Mouse (Mus musculus): Measurements from ENCODE around the gene Cit. TPM values are rescaled to one million over a fixed set of nuclear protein-coding genes. Genes with fewer than 3 reads are reported as not detected.
A peak's percentile ranks its signal among the peaks of the same experiment; 100 is the strongest.

Gene Cit
- polyA plus RNA-seq, 1 experiment from 2014 or later = 17.7 TPM

GRCm38 (mm10) chr5:115954549-115954948 lies 109.5 kb downstream of the Cit start:
- Histone ChIP-seq H3K9ac (no peak overlapping the region), H3K4me1 (replicated peaks) (no peaks in the 10 kb centered on the region), H3K9me3 (no peaks in the 10 kb centered on the region), H3K4me2 (no peak overlapping the region), H3K27me3 (no peaks in the 10 kb centered on the region), H3K27ac (no peak overlapping the region), H3K4me3 (no peak overlapping the region), H3K36me3 (peaks cover 69% of the 10 kb centered on the region)
- 96% methylated on average over 14 of the region's 14 CpGs for WGBS
- no peak for ATAC-seq (ENCODE audit: low FRiP score)

GRCm38 (mm10) chr5:115955131-115955530 lies 110.1 kb downstream of the Cit start:
- 98% methylated on average over 14 of the region's 14 CpGs for WGBS
- Histone ChIP-seq H3K27ac (no peak overlapping the region), H3K9me3 (no peaks in the 10 kb centered on the region), H3K27me3 (no peaks in the 10 kb centered on the region), H3K36me3 (peaks cover 69% of the 10 kb centered on the region), H3K4me3 (no peak overlapping the region), H3K4me2 (no peak overlapping the region), H3K4me1 (replicated peaks) (no peaks in the 10 kb centered on the region), H3K9ac (no peak overlapping the region)
- no peak for ATAC-seq (ENCODE audit: low FRiP score)

DNA sequence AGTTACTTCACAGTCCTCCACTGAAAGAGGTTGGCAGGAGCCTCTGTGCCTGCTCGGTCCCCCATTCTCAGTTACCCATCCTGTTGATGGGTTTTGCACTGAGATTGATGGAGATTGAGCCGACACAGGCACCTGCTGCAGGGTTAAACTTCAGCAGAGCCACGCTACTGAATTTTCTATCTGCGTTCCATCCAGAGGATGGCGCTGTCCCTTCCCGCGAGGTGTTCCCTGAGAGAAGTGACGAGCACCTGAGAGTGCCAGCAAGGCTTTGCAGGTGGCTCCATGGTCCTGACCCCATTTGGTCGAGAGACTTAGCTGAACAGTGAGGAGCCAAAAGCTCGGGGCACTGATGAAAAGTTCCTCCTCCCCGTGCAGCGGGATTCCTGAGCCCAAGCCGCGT lies 111.0 kb downstream of the Cit start:
- ATAC-seq (ENCODE audit: low FRiP score) = no peak
- H3K36me3 ChIP-seq = peaks cover 63% of the 10 kb centered on the region
- no peak overlapping the region for H3K4me2 ChIP-seq
- 99% methylated on average over 14 of the region's 14 CpGs for WGBS
- no peak overlapping the region for H3K27ac ChIP-seq
- no peaks in the 10 kb centered on the region for H3K9me3 ChIP-seq
- H3K4me1 ChIP-seq (replicated peaks) = no peaks in the 10 kb centered on the region
- no peak overlapping the region for H3K9ac ChIP-seq
- H3K27me3 ChIP-seq = no peaks in the 10 kb centered on the region
- no peak overlapping the region for H3K4me3 ChIP-seq

DNA sequence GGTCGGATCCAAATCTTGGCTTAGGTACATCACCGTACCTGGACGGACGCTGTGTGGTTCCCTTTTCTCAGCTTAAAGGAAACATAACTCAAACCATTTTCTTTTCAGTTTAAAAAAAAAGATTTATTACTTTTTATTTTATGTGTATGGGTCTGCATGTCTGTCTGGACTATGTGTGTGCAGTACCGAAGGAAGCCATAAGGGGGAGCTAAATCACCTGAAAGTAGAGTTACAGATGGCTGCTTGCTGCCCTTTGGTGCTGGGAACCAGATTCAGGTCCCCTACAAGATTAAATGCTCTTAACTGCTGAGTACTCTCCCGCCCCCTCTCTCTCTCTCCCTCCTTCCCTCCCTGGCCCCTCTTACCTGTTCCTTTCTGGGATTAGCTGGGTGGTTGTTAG lies 112.1 kb downstream of the Cit start:
- 97% methylated on average over 6 of the region's 6 CpGs for WGBS
- no peak overlapping the region for H3K9ac ChIP-seq
- no peaks in the 10 kb centered on the region for H3K4me1 ChIP-seq (replicated peaks)
- no peaks in the 10 kb centered on the region for H3K9me3 ChIP-seq
- H3K27me3 ChIP-seq = no peaks in the 10 kb centered on the region
- no peak for ATAC-seq (ENCODE audit: low FRiP score)
- peaks cover 52% of the 10 kb centered on the region for H3K36me3 ChIP-seq
- H3K4me3 ChIP-seq = no peak overlapping the region
- H3K4me2 ChIP-seq = no peak overlapping the region
- H3K27ac ChIP-seq = no peak overlapping the region

DNA sequence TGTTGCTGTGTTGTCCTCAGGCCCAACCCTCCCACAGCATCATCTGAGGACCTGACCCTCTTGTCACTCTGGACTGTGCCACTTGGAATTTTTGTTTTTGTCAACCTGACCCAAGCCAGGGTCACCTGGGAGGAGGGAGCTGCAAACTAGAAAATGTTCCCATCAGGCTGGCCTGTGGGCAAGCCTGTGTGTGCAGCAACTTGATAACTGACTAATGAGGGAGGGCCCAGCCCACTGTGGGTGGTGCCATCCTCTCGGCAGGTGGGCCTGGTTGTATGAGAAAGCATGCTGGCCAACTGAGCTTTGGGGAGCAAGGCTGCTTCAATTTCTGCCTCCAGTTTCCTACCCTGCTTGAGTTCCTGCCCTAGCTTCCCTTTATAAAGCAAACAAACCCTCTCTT lies 113.3 kb downstream of the Cit start:
- 90% methylated on average over 1 of the region's 1 CpGs for WGBS
- ATAC-seq (ENCODE audit: low FRiP score) = no peak
- H3K4me2 ChIP-seq = no peak overlapping the region
- H3K9me3 ChIP-seq = no peaks in the 10 kb centered on the region
- H3K27ac ChIP-seq = no peak overlapping the region
- H3K4me1 ChIP-seq (replicated peaks) = no peaks in the 10 kb centered on the region
- H3K4me3 ChIP-seq = no peak overlapping the region
- no peak overlapping the region for H3K9ac ChIP-seq
- H3K36me3 ChIP-seq = peaks cover 41% of the 10 kb centered on the region
- H3K27me3 ChIP-seq = no peaks in the 10 kb centered on the region

- ATAC-seq (ENCODE audit: low FRiP score) = no peak
- no peak overlapping the region for H3K9ac ChIP-seq
- H3K4me3 ChIP-seq = no peak overlapping the region
- no peaks in the 10 kb centered on the region for H3K4me1 ChIP-seq (replicated peaks)
- H3K27me3 ChIP-seq = no peaks in the 10 kb centered on the region
- H3K9me3 ChIP-seq = no peaks in the 10 kb centered on the region
- no peak overlapping the region for H3K4me2 ChIP-seq
- 96% methylated on average over 11 of the region's 11 CpGs for WGBS
- H3K36me3 ChIP-seq = peaks cover 37% of the 10 kb centered on the region
- H3K27ac ChIP-seq = no peak overlapping the region
These were observed 113.7 kb downstream of the Cit start for GRCm38 (mm10) chr5:115958814-115959213.

GRCm38 (mm10) chr5:115961809-115962208 lies 116.7 kb downstream of the Cit start:
- Histone ChIP-seq H3K4me1 (replicated peaks) (no peaks in the 10 kb centered on the region), H3K9me3 (no peaks in the 10 kb centered on the region), H3K4me2 (no peak overlapping the region), H3K4me3 (no peak overlapping the region), H3K9ac (no peak overlapping the region), H3K36me3 (peaks cover 10% of the 10 kb centered on the region), H3K27me3 (no peaks in the 10 kb centered on the region), H3K27ac (no peak overlapping the region)
- ATAC-seq (ENCODE audit: low FRiP score) = no peak
- WGBS = 92% methylated on average over 9 of the region's 9 CpGs

DNA sequence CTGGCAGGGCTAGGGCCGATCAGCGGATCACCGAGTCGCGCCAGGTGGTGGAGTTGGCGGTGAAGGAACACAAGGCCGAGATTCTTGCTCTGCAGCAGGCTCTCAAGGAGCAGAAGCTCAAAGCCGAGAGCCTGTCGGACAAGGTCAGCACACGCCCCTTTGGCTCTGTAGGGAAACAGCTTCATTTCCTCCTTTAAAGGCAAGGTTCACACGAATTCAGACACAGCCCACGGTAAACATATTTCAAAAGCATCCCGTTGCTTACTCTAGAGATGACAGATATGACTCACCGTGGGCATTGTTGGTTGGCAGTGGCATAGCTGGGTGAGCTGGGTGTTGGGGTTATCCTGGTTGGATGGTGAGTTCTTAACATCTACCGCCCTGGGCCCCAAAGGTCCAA lies 126.2 kb downstream of the Cit start:
- H3K4me3 ChIP-seq = no peak overlapping the region
- no peaks in the 10 kb centered on the region for H3K27me3 ChIP-seq
- H3K4me2 ChIP-seq = no peak overlapping the region
- peaks cover 28% of the 10 kb centered on the region for H3K36me3 ChIP-seq
- no peak overlapping the region for H3K27ac ChIP-seq
- ATAC-seq (ENCODE audit: low FRiP score) = no peak
- no peaks in the 10 kb centered on the region for H3K4me1 ChIP-seq (replicated peaks)
- 94% methylated on average over 15 of the region's 15 CpGs for WGBS
- no peak overlapping the region for H3K9ac ChIP-seq
- H3K9me3 ChIP-seq = no peaks in the 10 kb centered on the region

- no peaks in the 10 kb centered on the region for H3K27me3 ChIP-seq
- no peak for ATAC-seq (ENCODE audit: low FRiP score)
- no peak overlapping the region for H3K4me2 ChIP-seq
- H3K9ac ChIP-seq = no peak overlapping the region
- no peaks in the 10 kb centered on the region for H3K9me3 ChIP-seq
- peaks cover 9% of the 10 kb centered on the region for H3K4me1 ChIP-seq (replicated peaks)
- H3K4me3 ChIP-seq = no peak overlapping the region
- no peak overlapping the region for H3K27ac ChIP-seq
- H3K36me3 ChIP-seq = peaks cover 21% of the 10 kb centered on the region
- 89% methylated on average over 10 of the region's 10 CpGs for WGBS
These were observed 130.6 kb downstream of the Cit start for GRCm38 (mm10) chr5:115975672-115976071.

GRCm38 (mm10) chr5:115976446-115976845 lies 131.4 kb downstream of the Cit start:
- H3K9me3 ChIP-seq = no peaks in the 10 kb centered on the region
- no peak overlapping the region for H3K4me2 ChIP-seq
- no peak overlapping the region for H3K27ac ChIP-seq
- H3K9ac ChIP-seq = no peak overlapping the region
- H3K36me3 ChIP-seq = peaks cover 14% of the 10 kb centered on the region
- H3K4me1 ChIP-seq (replicated peaks) = peaks cover 9% of the 10 kb centered on the region
- WGBS = 93% methylated on average over 5 of the region's 5 CpGs
- no peak for ATAC-seq (ENCODE audit: low FRiP score)
- no peaks in the 10 kb centered on the region for H3K27me3 ChIP-seq
- no peak overlapping the region for H3K4me3 ChIP-seq

GRCm38 (mm10) chr5:115977266-115977665 lies 132.2 kb downstream of the Cit start:
- H3K4me1 ChIP-seq (replicated peaks) = peaks cover 9% of the 10 kb centered on the region
- peaks cover 15% of the 10 kb centered on the region for H3K36me3 ChIP-seq
- ATAC-seq (ENCODE audit: low FRiP score) = no peak
- 0 out of 2 replicates have a peak overlapping the region, but pooled peaks have one; percentile 13 for H3K9ac ChIP-seq
- no peak overlapping the region for H3K4me2 ChIP-seq
- 0 out of 2 replicates have a peak overlapping the region, but pooled peaks have one; percentile 18 for H3K27ac ChIP-seq
- no peaks in the 10 kb centered on the region for H3K27me3 ChIP-seq
- no peaks in the 10 kb centered on the region for H3K9me3 ChIP-seq
- no peak overlapping the region for H3K4me3 ChIP-seq
- WGBS = 71% methylated on average over 10 of the region's 10 CpGs

DNA sequence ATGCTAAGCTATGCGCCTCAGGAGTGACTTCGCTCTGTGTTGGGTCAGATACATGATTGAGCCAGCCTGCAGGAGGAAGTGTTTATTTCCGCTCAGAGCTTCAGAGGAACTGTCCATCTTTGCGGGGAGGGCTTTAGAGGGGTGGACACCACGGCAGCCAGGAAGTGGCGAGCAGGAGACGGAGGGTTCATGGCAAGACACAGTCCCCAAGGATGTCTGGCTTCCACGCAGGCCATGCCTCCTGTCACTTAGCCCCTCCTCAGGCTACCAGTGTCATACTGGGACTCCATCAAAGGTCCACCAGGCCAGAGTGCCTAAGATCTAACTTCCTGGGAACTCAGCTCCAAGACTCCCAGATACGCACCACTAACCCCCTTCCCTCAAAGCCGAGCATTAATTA lies 132.7 kb downstream of the Cit start:
- Histone ChIP-seq H3K4me3 (no peak overlapping the region), H3K4me1 (replicated peaks) (peaks cover 12% of the 10 kb centered on the region), H3K36me3 (peaks cover 15% of the 10 kb centered on the region), H3K27me3 (no peaks in the 10 kb centered on the region), H3K9me3 (no peaks in the 10 kb centered on the region), H3K27ac (peak overlapping the region; percentile 50), H3K4me2 (no peak overlapping the region), H3K9ac (no peak overlapping the region)
- WGBS = 74% methylated on average over 10 of the region's 10 CpGs
- no peak for ATAC-seq (ENCODE audit: low FRiP score)

DNA sequence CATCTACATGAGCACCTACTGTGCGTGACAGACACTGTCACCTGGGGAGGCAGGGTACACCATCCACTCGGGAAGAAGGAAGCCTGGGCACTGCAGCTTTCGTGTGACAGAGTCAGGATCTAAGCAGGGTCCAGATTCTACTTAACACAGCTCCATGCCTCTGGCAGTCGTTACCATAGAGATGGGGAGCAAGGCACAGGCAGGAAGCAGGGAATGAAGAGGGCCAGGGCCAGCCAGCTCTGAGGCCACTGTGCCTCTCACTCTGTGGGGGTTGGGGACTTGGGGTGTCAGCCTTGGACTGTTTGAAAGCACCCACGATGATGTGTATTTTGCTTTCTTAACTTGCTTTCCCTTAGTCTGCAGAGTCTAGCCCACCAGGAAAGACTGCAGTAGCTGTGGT lies 133.2 kb downstream of the Cit start:
- ATAC-seq (ENCODE audit: low FRiP score) = no peak

More for the DNA sequence above, 133.2 kb downstream of the Cit start:
- Histone ChIP-seq H3K4me2 (no peak overlapping the region), H3K27me3 (no peaks in the 10 kb centered on the region), H3K36me3 (peaks cover 15% of the 10 kb centered on the region), H3K27ac (peak overlapping the region; percentile 50), H3K4me1 (replicated peaks) (peaks cover 17% of the 10 kb centered on the region), H3K9me3 (no peaks in the 10 kb centered on the region), H3K4me3 (no peak overlapping the region), H3K9ac (no peak overlapping the region)
- WGBS = 54% methylated on average over 5 of the region's 5 CpGs
